Mouse (Mus musculus) E14TG2a.4 (cell line): ENCODE results near the gene 1700014D04Rik.
"Not testable (repeated sequence)": the region's sequence is repeated elsewhere in the genome, so short reads cannot be mapped to it uniquely, and the experiment has no call there.

ENCODE experiments used
- H3K27me3 ChIP-seq: 2 replicates; pipeline ENCODE4 v1.6.1; 2014; ENCODE audit warnings: low read length, control low read depth; ENCODE audit not compliant: insufficient read depth
- H3K36me3 ChIP-seq: 2 replicates; pipeline ENCODE4 v1.6.1; 2014; ENCODE audit warnings: low read length, control low read depth; ENCODE audit not compliant: insufficient read depth
- H3K4me1 ChIP-seq: replicated peaks from 2 replicates; pipeline ENCODE4 v1.6.1; 2014; ENCODE audit warnings: low read depth, low read length, control low read depth
- H3K4me3 ChIP-seq: replicated peaks from 2 replicates; pipeline ENCODE4 v1.5.1; 2014; ENCODE audit warnings: mild to moderate bottlenecking, low read length
- H3K9me3 ChIP-seq: 2 replicates; pipeline ENCODE4 v1.6.1; 2014; ENCODE audit warnings: low read length, control low read depth
- CTCF ChIP-seq: conservative IDR thresholded peaks from 2 replicates; pipeline ENCODE4 v1.5.1; 2014; ENCODE audit warnings: low read length
- NANOG ChIP-seq: IDR thresholded peaks from 2 replicates; pipeline ENCODE4 v1.6.1; 2014; ENCODE audit warnings: borderline replicate concordance, low read length, mixed read lengths
- POU5F1 ChIP-seq: IDR thresholded peaks from 2 replicates; pipeline ENCODE4 v1.6.1; 2014; ENCODE audit warnings: low read length, borderline replicate concordance

Gene 1700014D04Rik

DNA sequence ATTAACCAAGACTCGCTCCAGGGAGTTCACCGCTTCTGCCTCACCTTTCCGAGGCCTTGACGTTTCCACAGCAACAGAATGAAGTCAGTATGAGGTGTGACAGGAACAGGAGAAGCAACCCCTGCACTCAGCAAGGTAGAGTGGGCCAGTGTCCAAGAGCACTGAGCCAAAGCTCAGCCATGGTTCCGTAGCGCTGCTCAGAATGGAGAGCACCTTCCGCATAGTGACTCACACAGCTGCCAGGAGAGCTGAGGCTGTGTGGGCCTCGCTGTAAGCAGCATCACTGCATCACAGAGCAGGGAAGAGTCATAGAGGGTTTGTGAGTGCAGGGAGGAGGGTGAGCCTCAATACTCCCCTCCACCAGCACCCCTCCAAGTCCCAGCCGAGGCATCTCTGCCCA, at the start of gene 1700014D04Rik:
Gene 1700014D04Rik, minus strand, starts transcription at position 42 of the 400 bp plus-strand sequence.
- Histone ChIP-seq H3K36me3 (no peaks in the 10 kb centered on the region), H3K4me1 (peaks cover 22% of the 10 kb centered on the region), H3K27me3 (no peaks in the 10 kb centered on the region), H3K9me3 (no peaks in the 10 kb centered on the region), H3K4me3 (no peak within 1 kb of the TSS)
- TF ChIP-seq POU5F1 (no peak), CTCF (no peak), NANOG (no peak)

DNA sequence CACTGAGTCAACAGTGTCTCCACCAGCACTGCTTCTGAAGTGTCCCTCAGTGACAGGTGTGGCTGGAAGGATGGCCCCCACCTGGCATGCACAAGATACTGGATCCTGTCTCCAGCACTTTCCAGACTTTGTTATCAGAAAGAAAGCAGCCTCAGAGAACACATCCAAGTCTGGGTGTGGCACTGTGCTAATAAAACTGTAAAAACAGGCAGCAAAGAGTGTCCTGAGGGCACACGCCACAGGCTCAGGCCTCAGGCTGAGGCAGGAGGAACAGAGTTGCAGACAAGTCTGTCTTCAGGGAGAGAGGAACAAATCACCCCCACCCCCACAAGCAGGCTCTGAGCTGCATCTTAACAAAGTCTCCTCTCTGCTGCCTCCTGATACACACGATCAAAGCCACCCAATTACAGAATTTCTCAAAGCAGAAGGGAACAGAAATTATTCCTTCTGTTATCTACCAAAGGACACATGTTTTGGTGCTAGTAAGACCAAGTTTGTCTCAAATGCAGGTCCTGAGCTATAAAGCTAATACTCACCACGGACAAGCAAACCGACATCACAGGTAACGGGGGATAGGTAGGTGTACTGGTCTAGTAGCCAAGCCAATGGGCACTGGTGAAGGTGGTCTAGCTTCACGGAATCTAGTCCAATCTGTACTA, 49.4 kb upstream of the 1700014D04Rik start:
- H3K9me3 ChIP-seq, result no peaks in the 10 kb centered on the region
- TF ChIP-seq POU5F1, result no peak
- no peak for TF ChIP-seq NANOG
- no peak for TF ChIP-seq CTCF
- H3K4me3 ChIP-seq, result no peak overlapping the region
- peaks cover 16% of the 10 kb centered on the region for H3K4me1 ChIP-seq
- H3K27me3 ChIP-seq, result no peaks in the 10 kb centered on the region
- peaks cover 94% of the 10 kb centered on the region for H3K36me3 ChIP-seq

DNA sequence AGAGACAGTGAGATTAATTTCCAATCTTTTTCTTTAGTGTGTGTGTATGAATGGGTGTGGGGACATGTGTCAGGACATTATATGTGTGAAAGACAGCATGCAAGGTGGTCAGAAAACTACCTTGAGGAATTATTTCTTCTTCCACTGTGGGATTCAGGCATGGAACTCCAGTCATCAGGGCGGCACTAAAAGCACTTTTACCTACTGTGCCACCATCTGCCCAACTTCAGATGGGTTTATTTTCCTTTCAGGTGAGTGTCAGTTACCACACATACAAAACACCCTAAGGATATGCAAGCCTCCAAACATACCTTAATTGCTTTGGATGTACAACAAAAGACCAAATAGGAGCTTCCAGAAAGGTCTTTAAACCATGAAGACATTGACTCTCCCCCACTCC, 48.2 kb upstream of the 1700014D04Rik start:
- TF ChIP-seq NANOG (no peak), POU5F1 (no peak)
- Histone ChIP-seq H3K36me3 (peaks cover 94% of the 10 kb centered on the region), H3K4me1 (peaks cover 16% of the 10 kb centered on the region), H3K4me3 (no peak overlapping the region), H3K9me3 (no peaks in the 10 kb centered on the region), H3K27me3 (no peaks in the 10 kb centered on the region)

DNA sequence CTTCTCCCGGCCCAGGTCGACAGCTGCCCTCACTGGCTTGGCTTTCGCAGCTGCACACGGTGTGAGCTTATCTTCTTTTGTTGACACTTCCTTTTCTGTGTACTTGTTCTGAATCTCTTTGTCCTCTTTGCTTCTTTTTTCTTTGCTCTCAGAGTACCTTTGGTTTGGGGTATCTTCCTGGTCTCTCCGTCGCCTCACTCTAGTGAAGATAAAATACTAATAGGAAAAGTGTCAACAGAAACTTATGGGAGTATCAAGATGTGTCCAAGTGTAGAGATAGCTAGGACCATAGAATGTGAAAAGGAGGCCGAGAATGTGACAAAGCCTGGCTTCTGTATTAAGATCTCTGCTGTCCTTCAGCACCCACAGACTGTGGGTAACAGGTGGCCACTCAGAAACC, 35.6 kb upstream of the 1700014D04Rik start, which contains the start of gene Gm49354:
Gene Gm49354, minus strand, starts transcription at position 101 of the 400 bp plus-strand sequence.
- no peak within 1 kb of the TSS for H3K4me3 ChIP-seq
- no peaks in the 10 kb centered on the region for H3K4me1 ChIP-seq
- no peaks in the 10 kb centered on the region for H3K27me3 ChIP-seq
- peaks cover 96% of the 10 kb centered on the region for H3K36me3 ChIP-seq
- H3K9me3 ChIP-seq, result no peaks in the 10 kb centered on the region
- no peak for TF ChIP-seq NANOG

DNA sequence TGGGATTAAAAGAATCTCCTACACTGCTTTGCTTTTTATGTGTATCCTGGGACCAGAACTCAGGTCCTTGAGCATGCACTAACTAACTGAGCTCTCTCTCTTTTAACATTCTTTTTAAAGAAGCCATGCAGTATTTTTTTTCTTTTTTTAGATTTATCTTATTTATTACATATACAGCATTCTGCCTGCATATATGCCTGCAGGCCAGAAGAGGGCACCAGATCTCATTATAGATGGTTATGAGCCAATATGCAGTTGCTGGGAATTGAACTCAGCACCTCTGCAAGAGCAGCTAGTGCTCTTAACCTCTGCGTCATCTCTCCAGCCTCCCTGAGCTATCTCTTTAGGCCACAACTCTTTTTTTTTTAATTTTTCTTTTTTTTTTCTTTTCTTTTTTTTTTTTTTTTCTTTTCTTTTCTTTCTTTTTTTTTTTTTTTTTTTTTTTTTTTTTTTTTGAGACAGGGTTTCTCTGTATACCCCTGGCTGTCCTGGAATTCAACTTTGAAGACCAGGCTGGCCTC, 33.3 kb upstream of the 1700014D04Rik start:
- peaks cover 96% of the 10 kb centered on the region for H3K36me3 ChIP-seq
- H3K9me3 ChIP-seq, H3K27me3 ChIP-seq, H3K4me3 ChIP-seq, H3K4me1 ChIP-seq: not testable (repeated sequence)
- peak; percentile 33 for TF ChIP-seq CTCF

DNA sequence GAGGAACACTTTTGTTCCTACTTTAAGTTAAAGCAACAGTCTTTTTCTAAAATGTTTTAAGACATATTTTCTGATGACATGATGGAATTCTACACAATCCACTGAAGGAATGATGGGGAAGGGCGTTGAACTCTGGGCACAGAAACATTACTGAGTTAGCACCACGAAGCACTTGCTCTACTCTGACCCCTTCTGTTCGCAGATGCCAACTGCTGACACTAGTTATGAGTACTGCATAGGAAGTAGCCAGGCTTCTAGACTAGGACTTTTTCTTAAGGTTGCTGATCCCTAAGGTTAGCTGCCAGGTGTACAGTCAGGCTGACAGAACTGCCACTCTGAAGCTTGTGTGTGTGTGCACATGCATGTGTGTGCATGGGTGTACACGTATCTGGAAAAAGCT, 32.7 kb upstream of the 1700014D04Rik start:
- TF ChIP-seq CTCF (peak; percentile 29), NANOG (no peak)
- H3K9me3 ChIP-seq, result no peaks in the 10 kb centered on the region
- H3K4me3 ChIP-seq, result no peak overlapping the region
- H3K4me1 ChIP-seq, result no peaks in the 10 kb centered on the region
- no peaks in the 10 kb centered on the region for H3K27me3 ChIP-seq
- H3K36me3 ChIP-seq, result peaks cover 92% of the 10 kb centered on the region

DNA sequence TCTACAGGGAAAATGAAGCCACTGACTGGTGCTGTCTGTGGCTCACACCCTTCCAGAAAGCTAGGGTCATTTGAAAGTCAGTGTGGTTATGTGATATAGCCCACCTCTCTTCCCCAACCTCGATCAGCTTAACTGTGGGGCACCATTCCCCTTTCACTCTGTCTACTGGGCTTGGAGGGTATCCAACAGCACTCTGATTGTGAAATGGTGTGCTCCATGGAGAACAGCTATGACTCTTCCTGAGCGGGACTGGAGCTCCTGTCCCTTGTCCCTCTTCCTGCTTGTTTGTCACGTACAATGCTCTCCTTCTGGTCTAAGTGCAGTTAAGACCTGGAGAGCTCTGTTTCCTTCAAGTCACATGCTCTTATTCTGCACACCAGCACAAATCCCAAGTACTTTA, 28.6 kb upstream of the 1700014D04Rik start:
- H3K4me3 ChIP-seq, result no peak overlapping the region
- peaks cover 16% of the 10 kb centered on the region for H3K4me1 ChIP-seq
- peaks cover 81% of the 10 kb centered on the region for H3K36me3 ChIP-seq
- H3K9me3 ChIP-seq, result no peaks in the 10 kb centered on the region
- no peak for TF ChIP-seq NANOG
- no peak for TF ChIP-seq CTCF
- no peak for TF ChIP-seq POU5F1
- no peaks in the 10 kb centered on the region for H3K27me3 ChIP-seq

DNA sequence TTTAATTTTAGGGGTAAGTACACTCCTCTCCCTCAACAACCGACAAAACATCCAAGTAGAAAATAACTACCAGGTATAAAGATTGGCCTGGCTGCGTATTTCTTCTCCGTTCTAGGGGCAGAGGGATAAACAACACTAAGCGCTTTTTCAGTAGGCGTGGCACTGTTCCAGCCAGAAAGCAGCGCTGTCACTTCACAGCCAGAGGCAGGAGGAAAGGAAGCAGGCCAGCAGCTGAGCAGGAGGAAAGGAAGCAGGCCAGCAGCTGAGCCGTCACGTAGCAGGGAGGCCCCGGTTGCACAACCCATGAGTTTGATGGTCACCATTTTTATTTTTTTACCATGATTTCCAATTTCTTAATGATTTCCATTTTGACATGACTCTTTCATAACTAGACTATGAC, 24.7 kb upstream of the 1700014D04Rik start:
- H3K27me3 ChIP-seq, result no peaks in the 10 kb centered on the region
- peaks cover 62% of the 10 kb centered on the region for H3K36me3 ChIP-seq
- H3K4me3 ChIP-seq, result peak overlapping the region; percentile 95; the same call in 1 of the 2 replicates
- no peaks in the 10 kb centered on the region for H3K9me3 ChIP-seq
- TF ChIP-seq CTCF (no peak), POU5F1 (no peak), NANOG (no peak)
- H3K4me1 ChIP-seq, result peaks cover 43% of the 10 kb centered on the region

DNA sequence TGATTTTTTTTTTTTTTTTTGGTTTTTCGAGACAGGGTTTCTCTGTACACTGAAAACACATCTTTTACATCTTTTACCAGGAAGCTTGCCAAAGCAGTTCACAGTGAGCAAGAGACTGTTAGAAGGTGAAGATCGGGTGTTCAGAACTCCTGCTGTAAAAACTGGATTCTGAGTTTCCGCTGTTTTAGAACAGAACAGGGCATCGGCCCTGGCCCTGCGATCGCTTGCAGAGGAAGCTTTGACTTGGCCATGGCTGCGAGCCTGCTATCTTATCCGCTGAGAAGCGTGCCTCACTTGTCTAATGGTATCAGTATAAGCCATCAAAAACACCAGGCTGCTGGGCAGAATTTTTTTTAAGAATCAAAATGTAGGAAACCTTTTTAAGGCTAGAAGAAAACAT, 24.3 kb upstream of the 1700014D04Rik start:
- no peaks in the 10 kb centered on the region for H3K27me3 ChIP-seq
- no peak for TF ChIP-seq POU5F1
- no peak for TF ChIP-seq CTCF
- no peak for TF ChIP-seq NANOG
- H3K36me3 ChIP-seq, result peaks cover 58% of the 10 kb centered on the region

More for the DNA sequence above, 24.3 kb upstream of the 1700014D04Rik start:
- Histone ChIP-seq H3K4me3 (peak overlapping the region; percentile 95), H3K4me1 (peaks cover 47% of the 10 kb centered on the region), H3K9me3 (no peaks in the 10 kb centered on the region)
